Mouse (Mus musculus) testis, adult 2 months (tissue): ENCODE data around the gene Cd1d1.

ENCODE experiments used
- CTCF ChIP-seq: fragments of 200-500 bp; IDR thresholded peaks from 2 replicates; pipeline ENCODE4 v1.5.1; 2012; ENCODE audit warnings: low read depth, mild to moderate bottlenecking, inconsistent platforms, low read length, moderate library complexity; ENCODE audit not compliant: control insufficient read depth, insufficient read depth, insufficient replicate concordance
- POLR2A ChIP-seq: fragments of 200-500 bp; IDR thresholded peaks from 2 replicates; pipeline ENCODE4 v1.6.1; 2012; ENCODE audit warnings: low read depth, mild to moderate bottlenecking, inconsistent platforms, low read length, moderate library complexity; ENCODE audit not compliant: control insufficient read depth

DNA sequence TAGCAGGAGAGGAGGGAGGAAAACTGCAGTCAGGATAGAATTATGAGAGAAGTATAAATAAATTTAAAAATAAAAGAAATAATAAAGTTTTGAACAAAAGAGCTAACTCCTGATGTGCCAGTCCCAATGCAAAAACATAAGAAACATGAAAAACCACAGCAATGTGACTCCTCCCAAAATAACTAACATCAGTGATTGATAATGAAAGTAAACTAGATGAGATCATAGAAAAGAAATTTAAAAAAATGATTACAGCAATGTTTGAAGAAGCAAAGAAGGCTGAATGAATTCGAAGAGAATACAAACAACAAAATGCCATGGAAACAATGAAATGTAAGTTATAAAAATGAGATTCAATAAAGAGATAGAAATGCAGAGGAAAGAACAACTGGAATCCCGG, 42.5 kb upstream of the Cd1d1 start:
- TF ChIP-seq CTCF (no peak), POLR2A (no peak)
